Mouse (Mus musculus): Measurements from ENCODE around the gene B630019K06Rik. TPM values are rescaled to one million over a fixed set of nuclear protein-coding genes. Genes with fewer than 3 reads are reported as not detected.
"Not testable (repeated sequence)": the region's sequence is repeated elsewhere in the genome, so short reads cannot be mapped to it uniquely, and the experiment has no call there.

The B630019K06Rik gene
- polyA plus RNA-seq (2015; fragmentation: Nextera tagmentation; extraction: Ambion mirVana) = 1.9 and 2.3 TPM in 2 replicates

DNA sequence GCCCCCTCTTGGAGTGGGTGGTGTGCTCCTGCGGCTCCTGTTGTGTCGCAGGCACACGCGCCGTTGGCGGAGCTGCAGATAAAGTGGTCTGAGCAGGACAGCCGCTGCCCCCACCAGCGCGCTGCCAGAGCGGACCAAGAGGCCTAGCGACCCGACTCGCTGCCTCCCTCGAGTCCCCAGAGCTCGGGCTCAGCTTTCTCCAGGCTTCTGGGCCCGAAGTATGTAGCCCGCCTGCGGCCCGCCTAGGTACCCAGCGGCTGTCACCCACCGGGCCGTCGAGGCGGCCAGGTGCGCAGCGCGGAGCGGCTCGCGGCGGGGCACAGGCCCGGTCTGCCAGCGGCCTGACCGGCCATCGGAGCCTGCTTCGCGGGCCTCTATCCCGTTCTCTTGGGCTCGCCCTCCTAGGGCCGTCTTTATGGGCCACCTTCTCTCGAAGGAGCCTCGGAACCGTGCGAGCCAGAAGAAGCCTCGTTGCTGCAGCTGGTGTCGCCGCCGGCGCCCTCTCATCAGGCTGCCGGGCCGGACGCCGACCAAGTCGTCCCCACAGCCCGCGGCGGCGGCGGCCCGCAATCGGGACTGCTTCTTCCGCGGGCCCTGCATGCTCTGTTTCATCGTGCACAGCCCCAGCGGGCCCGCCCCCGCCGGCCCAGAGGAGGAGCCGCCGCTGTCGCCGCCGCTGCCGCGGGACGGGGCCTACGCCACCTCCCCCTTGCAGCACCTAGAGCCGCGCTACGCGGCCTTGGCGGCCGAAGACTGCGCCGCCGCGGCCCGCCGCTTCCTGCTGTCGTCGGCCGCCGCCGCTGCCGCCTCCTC is at the start of gene B630019K06Rik:
Gene B630019K06Rik, plus strand, starts transcription at position 40 of the 813 bp plus-strand sequence.
- Histone ChIP-seq H3K9ac (ENCODE audit: low read depth, low read length) (peak within 1 kb of the TSS; percentile 54), H3K27me3 (replicated peaks; ENCODE audit: control insufficient read depth, insufficient read depth, low read length) (no peaks in the 10 kb centered on the region), H3K36me3 (ENCODE audit: control insufficient read depth, insufficient read depth) (no peaks in the 10 kb centered on the region), H3K4me2 (replicated peaks; ENCODE audit: low read depth) (peak within 1 kb of the TSS; percentile 76), H3K9me3 (ENCODE audit: control insufficient read depth) (no peaks in the 10 kb centered on the region), H3K4me3 (ENCODE audit: low read depth, low read length) (peak within 1 kb of the TSS; percentile 51), H3K27ac (ENCODE audit: low read depth, low read length) (peak within 1 kb of the TSS; percentile 64), H3K4me1 (replicated peaks; ENCODE audit: control insufficient read depth, insufficient read depth, low read length) (no peaks in the 10 kb centered on the region)
- no peak for TF ChIP-seq CTCF (IDR thresholded peaks at IDR 0.05; ENCODE audit: low read depth)
- 14% methylated on average over 47 of the region's 95 CpGs for WGBS
- peak; percentile 94 for ATAC-seq

DNA sequence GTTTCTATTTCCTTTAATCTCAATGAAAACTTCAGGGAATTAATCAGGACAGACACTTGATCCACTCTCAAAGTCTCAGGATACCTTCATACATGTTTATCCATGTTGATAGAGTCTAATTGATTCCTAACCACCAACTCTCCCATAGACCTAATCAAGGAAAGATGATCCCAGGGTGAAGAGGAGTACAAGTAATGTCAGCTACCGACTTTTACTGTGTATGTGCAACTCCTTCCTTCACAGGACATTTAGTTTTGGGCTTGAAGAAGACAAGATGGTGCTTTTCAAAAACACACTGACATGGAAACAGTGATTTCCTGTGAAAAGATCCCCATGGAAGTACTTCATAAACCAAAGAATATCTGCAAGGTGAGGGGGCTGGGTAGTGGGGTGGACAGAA is 48.5 kb upstream of the B630019K06Rik start, which contains the start of gene Gm6592:
Gene Gm6592, plus strand, starts transcription at position 301 of the 400 bp plus-strand sequence.
- no peak within 1 kb of the TSS for H3K27ac ChIP-seq (ENCODE audit: low read depth, low read length)
- H3K4me1 ChIP-seq (replicated peaks; ENCODE audit: control insufficient read depth, insufficient read depth, low read length) = no peaks in the 10 kb centered on the region
- 78% methylated on average over 1 of the region's 1 CpGs for WGBS
- TF ChIP-seq CTCF (IDR thresholded peaks at IDR 0.05; ENCODE audit: low read depth) = no peak
- H3K9me3 ChIP-seq (ENCODE audit: control insufficient read depth) = no peaks in the 10 kb centered on the region
- H3K36me3 ChIP-seq (ENCODE audit: control insufficient read depth, insufficient read depth) = no peaks in the 10 kb centered on the region
- H3K4me2 ChIP-seq (replicated peaks; ENCODE audit: low read depth) = no peak within 1 kb of the TSS
- H3K27me3 ChIP-seq (replicated peaks; ENCODE audit: control insufficient read depth, insufficient read depth, low read length) = no peaks in the 10 kb centered on the region
- no peak for ATAC-seq
- H3K9ac ChIP-seq (ENCODE audit: low read depth, low read length) = no peak within 1 kb of the TSS
- H3K4me3 ChIP-seq (ENCODE audit: low read depth, low read length) = no peak within 1 kb of the TSS

DNA sequence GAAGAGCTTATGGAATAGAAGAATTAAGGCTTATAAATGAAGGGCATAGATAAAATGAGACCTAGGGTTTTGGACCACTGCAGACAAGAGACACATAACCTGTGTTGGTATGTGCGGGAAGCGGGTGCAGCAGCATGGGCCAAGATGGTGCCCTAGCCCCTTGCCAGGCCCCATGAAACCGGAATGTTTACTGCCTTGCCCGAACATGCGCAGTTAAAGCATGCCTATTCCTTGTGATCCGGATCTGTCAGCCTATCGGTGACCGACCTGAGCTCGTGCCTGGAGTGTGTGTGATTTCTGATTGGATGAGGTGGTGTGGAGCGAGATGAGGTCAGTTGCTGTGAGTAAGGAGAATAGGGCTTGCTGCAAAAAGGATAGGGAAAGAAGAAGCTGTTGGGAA is 39.7 kb upstream of the B630019K06Rik start:
- TF ChIP-seq CTCF (IDR thresholded peaks at IDR 0.05; ENCODE audit: low read depth) = no peak
- 92% methylated on average over 10 of the region's 10 CpGs for WGBS
- Histone ChIP-seq H3K27ac (ENCODE audit: low read depth, low read length) (no peak overlapping the region), H3K27me3 (replicated peaks; ENCODE audit: control insufficient read depth, insufficient read depth, low read length) (no peaks in the 10 kb centered on the region), H3K4me1 (replicated peaks; ENCODE audit: control insufficient read depth, insufficient read depth, low read length) (no peaks in the 10 kb centered on the region), H3K4me2 (replicated peaks; ENCODE audit: low read depth) (no peak overlapping the region), H3K36me3 (ENCODE audit: control insufficient read depth, insufficient read depth) (no peaks in the 10 kb centered on the region), H3K9ac (ENCODE audit: low read depth, low read length) (no peak overlapping the region), H3K9me3 (ENCODE audit: control insufficient read depth) (no peaks in the 10 kb centered on the region), H3K4me3 (ENCODE audit: low read depth, low read length) (no peak overlapping the region)
- no peak for ATAC-seq

DNA sequence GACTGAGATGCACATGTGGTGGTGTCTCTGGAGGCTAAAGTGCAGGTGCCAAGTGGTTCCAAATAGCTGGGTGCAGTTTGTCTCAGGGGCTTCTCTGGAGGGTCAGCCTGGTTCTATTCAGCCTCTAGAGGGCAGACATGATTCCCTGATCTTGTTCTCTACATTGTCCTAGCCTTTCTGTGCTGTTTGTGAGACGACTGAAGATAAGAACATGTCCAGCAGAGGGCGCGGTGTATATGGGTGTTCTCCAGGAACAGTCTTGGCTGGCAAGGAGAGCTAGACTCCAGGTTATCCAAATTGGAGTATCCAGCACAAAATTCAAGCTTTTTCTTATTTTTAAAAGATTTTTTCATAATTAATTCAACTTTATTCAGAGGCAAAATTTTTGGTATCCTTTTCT is 27.9 kb upstream of the B630019K06Rik start:
- not testable (repeated sequence) for H3K27ac ChIP-seq (ENCODE audit: low read depth, low read length); H3K9ac ChIP-seq (ENCODE audit: low read depth, low read length); H3K27me3 ChIP-seq (replicated peaks; ENCODE audit: control insufficient read depth, insufficient read depth, low read length); H3K9me3 ChIP-seq (ENCODE audit: control insufficient read depth); H3K4me3 ChIP-seq (ENCODE audit: low read depth, low read length); H3K36me3 ChIP-seq (ENCODE audit: control insufficient read depth, insufficient read depth); H3K4me2 ChIP-seq (replicated peaks; ENCODE audit: low read depth); H3K4me1 ChIP-seq (replicated peaks; ENCODE audit: control insufficient read depth, insufficient read depth, low read length); ATAC-seq
- 6% methylated on average over 3 of the region's 3 CpGs for WGBS
- peak; percentile 76 for TF ChIP-seq CTCF (IDR thresholded peaks at IDR 0.05; ENCODE audit: low read depth)

DNA sequence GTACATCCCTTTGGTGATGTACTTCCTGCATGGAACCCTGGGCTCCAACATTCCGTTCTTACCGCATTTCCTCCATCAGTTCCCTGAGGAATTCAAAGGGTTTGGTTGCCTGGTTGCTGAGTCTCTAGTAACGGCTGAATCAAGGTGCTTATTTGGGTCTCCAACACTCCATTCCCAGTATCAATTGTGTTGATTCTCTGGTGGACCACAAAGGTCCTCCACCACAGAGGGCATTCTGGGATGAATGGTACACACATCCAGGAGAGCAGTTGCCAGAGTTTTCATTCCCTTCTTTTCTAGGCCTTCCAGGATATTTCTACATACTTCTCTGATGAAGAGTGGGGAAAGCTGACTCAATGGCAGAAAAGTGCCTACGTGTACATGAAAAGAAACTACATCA is 18.2 kb upstream of the B630019K06Rik start, which contains the start of gene Gm5751:
Gene Gm5751, plus strand, starts transcription at position 301 of the 400 bp plus-strand sequence.
- H3K4me3 ChIP-seq (ENCODE audit: low read depth, low read length); H3K9me3 ChIP-seq (ENCODE audit: control insufficient read depth); H3K27me3 ChIP-seq (replicated peaks; ENCODE audit: control insufficient read depth, insufficient read depth, low read length); H3K4me1 ChIP-seq (replicated peaks; ENCODE audit: control insufficient read depth, insufficient read depth, low read length); ATAC-seq; H3K36me3 ChIP-seq (ENCODE audit: control insufficient read depth, insufficient read depth); H3K4me2 ChIP-seq (replicated peaks; ENCODE audit: low read depth); H3K9ac ChIP-seq (ENCODE audit: low read depth, low read length); H3K27ac ChIP-seq (ENCODE audit: low read depth, low read length): not testable (repeated sequence)
- 87% methylated on average over 3 of the region's 4 CpGs for WGBS

DNA sequence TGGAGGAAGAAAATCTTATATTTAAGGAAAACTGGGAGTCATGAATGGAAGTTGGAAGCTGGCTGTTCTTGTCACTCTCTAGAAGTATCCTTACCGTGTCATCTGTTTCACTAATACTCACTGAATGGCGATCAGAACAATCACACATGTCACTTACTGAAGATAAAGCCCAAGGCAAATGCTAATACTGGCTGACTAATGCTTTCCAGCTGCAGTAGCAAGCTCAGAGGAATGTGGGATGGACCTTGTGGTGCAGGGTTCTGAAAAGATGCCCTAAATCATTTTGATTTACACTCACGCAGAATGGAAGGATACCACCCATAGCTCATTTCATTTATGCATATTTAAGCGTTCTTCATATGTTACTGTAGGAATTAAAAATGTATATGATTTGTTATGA is 7.8 kb upstream of the B630019K06Rik start:
- TF ChIP-seq CTCF (IDR thresholded peaks at IDR 0.05; ENCODE audit: low read depth) = no peak
- WGBS = 72% methylated on average over 4 of the region's 4 CpGs
- no peak overlapping the region for H3K27ac ChIP-seq (ENCODE audit: low read depth, low read length)
- no peaks in the 10 kb centered on the region for H3K4me1 ChIP-seq (replicated peaks; ENCODE audit: control insufficient read depth, insufficient read depth, low read length)
- H3K27me3 ChIP-seq (replicated peaks; ENCODE audit: control insufficient read depth, insufficient read depth, low read length) = no peaks in the 10 kb centered on the region
- H3K4me3 ChIP-seq (ENCODE audit: low read depth, low read length) = no peak overlapping the region
- H3K36me3 ChIP-seq (ENCODE audit: control insufficient read depth, insufficient read depth) = no peaks in the 10 kb centered on the region
- no peak for ATAC-seq
- no peaks in the 10 kb centered on the region for H3K9me3 ChIP-seq (ENCODE audit: control insufficient read depth)
- no peak overlapping the region for H3K9ac ChIP-seq (ENCODE audit: low read depth, low read length)
- H3K4me2 ChIP-seq (replicated peaks; ENCODE audit: low read depth) = no peak overlapping the region
